Mouse (Mus musculus) liver, embryonic 16.5 days (tissue): ENCODE measurements around the gene Sdk1. TPM values are rescaled to one million over a fixed set of nuclear protein-coding genes. Genes with fewer than 3 reads are reported as not detected.

Experiments
- ATAC-seq: fragments of 200-750 bp; cut with Nextera tagmentation; 2 replicates; pipeline ENCODE4 v1.8.0; 2017; ENCODE audit warnings: low read depth, mild to moderate bottlenecking, moderate number of reproducible peaks, moderate library complexity
- H3K27ac ChIP-seq: fragments of 300-500 bp; sonication (generic); 2 replicates; pipeline ENCODE4 v1.5.1; 2014; ENCODE audit warnings: mild to moderate bottlenecking, low read length
- H3K27me3 ChIP-seq: fragments of 300-500 bp; sonication (generic); 2 replicates; pipeline ENCODE4 v1.6.1; 2014; ENCODE audit warnings: low read depth, low read length, mixed read lengths; ENCODE audit not compliant: control insufficient read depth, insufficient read depth
- H3K36me3 ChIP-seq: fragments of 300-500 bp; sonication (generic); 2 replicates; pipeline ENCODE4 v1.6.1; 2014; ENCODE audit warnings: mild to moderate bottlenecking; ENCODE audit not compliant: control insufficient read depth, insufficient read depth
- H3K4me1 ChIP-seq: fragments of 300-500 bp; sonication (generic); 2 replicates; pipeline ENCODE4 v1.6.1; 2014; ENCODE audit warnings: low read depth, low read length, mixed read lengths; ENCODE audit not compliant: control insufficient read depth
- H3K4me2 ChIP-seq: fragments of 300-500 bp; sonication (generic); 2 replicates; pipeline ENCODE4 v1.6.1; 2014; ENCODE audit warnings: low read depth, low read length, mixed read lengths
- H3K4me3 ChIP-seq: fragments of 300-500 bp; sonication (generic); 2 replicates; pipeline ENCODE4 v1.5.1; 2014; ENCODE audit warnings: low read depth, mild to moderate bottlenecking, low read length
- H3K9ac ChIP-seq: fragments of 300-500 bp; sonication (generic); 2 replicates; pipeline ENCODE4 v1.6.1; 2014; ENCODE audit warnings: low read depth, low read length
- H3K9me3 ChIP-seq: fragments of 300-500 bp; sonication (generic); replicated peaks from 2 replicates; pipeline ENCODE4 v1.6.1; 2016; ENCODE audit warnings: low read length; ENCODE audit not compliant: control insufficient read depth
- WGBS: fragments of 180-500 bp; shearing (Covaris S2); extraction: QIAGEN DNeasy Blood & Tissue Kit; methylation state at CpG from one replicate; pipeline ENCODE4 v1.1.7; 2014; ENCODE audit not compliant: insufficient replicate concordance; 5-methylcytosine and 5-hydroxymethylcytosine counted together
- polyA plus RNA-seq: library from polyadenylated mRNA; unstranded; fragments of >200 nt; fragmentation: Nextera tagmentation; extraction: Ambion mirVana; gene quantifications from 2 replicates; pipeline ENCODE4 v1.2.1, GENCODE M21; 2015

Sdk1 gene
- polyA plus RNA-seq, 1 experiment from 2014 or later = 0.22 TPM

GRCm38 (mm10) chr5:141553444-141553843 lies 312.2 kb downstream of the Sdk1 start:
- H3K4me1 ChIP-seq = no peaks in the 10 kb centered on the region
- no peak overlapping the region for H3K9ac ChIP-seq
- no peak overlapping the region for H3K4me2 ChIP-seq
- ATAC-seq = no peak
- H3K36me3 ChIP-seq = no peaks in the 10 kb centered on the region
- no peaks in the 10 kb centered on the region for H3K27me3 ChIP-seq
- no peak overlapping the region for H3K4me3 ChIP-seq
- H3K27ac ChIP-seq = no peak overlapping the region
- 65% methylated on average over 9 of the region's 9 CpGs for WGBS
- H3K9me3 ChIP-seq = no peaks in the 10 kb centered on the region; the same call in 1 of the 2 replicates

- H3K9ac ChIP-seq = no peak overlapping the region
- no peaks in the 10 kb centered on the region for H3K9me3 ChIP-seq
- H3K27ac ChIP-seq = no peak overlapping the region
- no peaks in the 10 kb centered on the region for H3K36me3 ChIP-seq
- 70% methylated on average over 4 of the region's 4 CpGs for WGBS
- H3K4me2 ChIP-seq = no peak overlapping the region
- no peaks in the 10 kb centered on the region for H3K27me3 ChIP-seq
- ATAC-seq = no peak
- no peaks in the 10 kb centered on the region for H3K4me1 ChIP-seq
- no peak overlapping the region for H3K4me3 ChIP-seq
Observed at GRCm38 (mm10) chr5:141558731-141559130, 317.4 kb downstream of the Sdk1 start.

- Histone ChIP-seq H3K9ac (no peak overlapping the region), H3K4me2 (no peak overlapping the region), H3K4me3 (no peak overlapping the region), H3K27ac (no peak overlapping the region), H3K4me1 (no peaks in the 10 kb centered on the region), H3K36me3 (no peaks in the 10 kb centered on the region), H3K27me3 (no peaks in the 10 kb centered on the region), H3K9me3 (no peaks in the 10 kb centered on the region)
- WGBS = 57% methylated on average over 5 of the region's 5 CpGs
- ATAC-seq = no peak
Observed at GRCm38 (mm10) chr5:141560325-141560724, 319.0 kb downstream of the Sdk1 start.

DNA sequence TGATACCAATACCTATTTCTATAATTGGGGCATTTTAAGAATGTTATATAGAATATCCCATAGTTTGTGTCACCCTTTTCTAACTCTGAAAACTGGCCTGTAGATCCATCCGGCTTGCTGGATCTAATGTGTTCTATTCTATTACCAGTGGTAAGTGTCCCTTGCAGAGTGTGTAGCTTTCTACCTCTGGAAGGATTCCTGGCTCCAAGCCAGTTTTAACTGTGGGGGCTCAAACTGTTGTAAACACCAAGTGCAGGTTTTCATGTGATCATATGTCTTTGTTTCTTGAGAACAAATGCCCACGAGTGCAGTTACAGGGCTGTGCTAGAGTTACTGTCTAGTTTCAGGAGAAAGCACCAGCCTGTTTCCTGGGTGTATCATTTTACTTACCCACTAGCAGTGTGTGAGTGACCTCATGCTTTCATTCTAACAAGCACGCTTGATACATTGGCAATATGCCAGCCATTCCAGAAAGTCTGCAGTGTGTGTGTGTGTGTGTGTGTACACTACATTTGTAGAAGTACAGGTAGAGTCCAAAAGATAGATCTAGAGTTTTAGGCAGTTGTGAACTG lies 320.8 kb downstream of the Sdk1 start:
- Histone ChIP-seq H3K36me3 (no peaks in the 10 kb centered on the region), H3K27ac (no peak overlapping the region), H3K9ac (no peak overlapping the region), H3K4me1 (no peaks in the 10 kb centered on the region), H3K27me3 (no peaks in the 10 kb centered on the region), H3K9me3 (no peaks in the 10 kb centered on the region), H3K4me3 (no peak overlapping the region), H3K4me2 (no peak overlapping the region)
- WGBS = 52% methylated on average over 3 of the region's 3 CpGs
- ATAC-seq = no peak

DNA sequence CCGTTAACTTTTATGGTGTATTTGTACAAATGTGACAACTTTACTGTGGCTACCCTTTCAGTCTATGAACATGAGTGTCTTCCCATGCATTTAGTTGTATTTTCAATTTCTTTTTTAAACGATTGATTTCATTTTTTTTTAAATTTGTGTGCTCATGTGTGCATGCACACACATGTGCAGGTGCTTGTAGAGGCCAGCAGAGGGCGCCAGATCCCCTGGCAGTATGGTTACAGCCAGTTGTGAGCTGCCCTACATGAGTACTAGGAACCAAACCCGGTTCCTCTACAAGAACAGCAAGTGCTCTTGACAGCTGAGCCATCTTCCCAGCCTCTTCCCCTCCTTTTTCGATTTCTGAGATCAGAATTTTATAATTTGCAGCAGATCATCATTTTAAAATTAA lies 322.9 kb downstream of the Sdk1 start:
- Histone ChIP-seq H3K9me3 (no peaks in the 10 kb centered on the region), H3K4me3 (no peak overlapping the region), H3K4me1 (no peaks in the 10 kb centered on the region), H3K4me2 (no peak overlapping the region), H3K27me3 (no peaks in the 10 kb centered on the region), H3K36me3 (no peaks in the 10 kb centered on the region), H3K9ac (no peak overlapping the region), H3K27ac (no peak overlapping the region)
- no peak for ATAC-seq
- WGBS = 49% methylated on average over 5 of the region's 5 CpGs

GRCm38 (mm10) chr5:141568106-141568505 lies 326.8 kb downstream of the Sdk1 start:
- H3K4me2 ChIP-seq = no peak overlapping the region
- H3K27ac ChIP-seq = no peak overlapping the region
- no peak for ATAC-seq
- H3K27me3 ChIP-seq = no peaks in the 10 kb centered on the region
- H3K4me1 ChIP-seq = no peaks in the 10 kb centered on the region
- no peaks in the 10 kb centered on the region for H3K36me3 ChIP-seq
- WGBS = 52% methylated on average over 2 of the region's 2 CpGs
- no peaks in the 10 kb centered on the region for H3K9me3 ChIP-seq
- no peak overlapping the region for H3K4me3 ChIP-seq
- H3K9ac ChIP-seq = no peak overlapping the region

DNA sequence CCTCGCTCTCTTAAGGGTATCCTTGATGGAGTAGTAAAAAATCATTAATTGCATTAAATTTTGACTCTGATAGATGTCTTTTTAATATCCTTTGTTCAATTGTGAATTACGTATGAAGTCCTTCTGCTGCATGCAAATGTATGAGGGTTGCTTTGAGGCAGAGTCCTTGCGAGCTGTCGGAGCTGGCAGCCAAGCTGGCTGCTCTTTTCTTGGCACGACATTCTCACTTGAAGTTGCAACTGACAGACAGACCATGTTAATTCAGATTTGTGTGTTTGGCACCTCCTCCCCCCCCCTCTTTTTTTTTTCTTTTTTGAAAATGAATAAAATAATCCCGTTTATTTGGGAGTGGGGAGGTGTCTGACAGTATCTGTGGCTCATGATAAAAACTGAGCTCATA lies 329.2 kb downstream of the Sdk1 start:
- no peaks in the 10 kb centered on the region for H3K36me3 ChIP-seq
- H3K4me2 ChIP-seq = no peak overlapping the region
- H3K4me1 ChIP-seq = no peaks in the 10 kb centered on the region
- H3K4me3 ChIP-seq = no peak overlapping the region
- H3K9me3 ChIP-seq = no peaks in the 10 kb centered on the region
- WGBS = 61% methylated on average over 6 of the region's 6 CpGs
- H3K27ac ChIP-seq = no peak overlapping the region
- ATAC-seq = no peak
- H3K27me3 ChIP-seq = no peaks in the 10 kb centered on the region
- no peak overlapping the region for H3K9ac ChIP-seq

DNA sequence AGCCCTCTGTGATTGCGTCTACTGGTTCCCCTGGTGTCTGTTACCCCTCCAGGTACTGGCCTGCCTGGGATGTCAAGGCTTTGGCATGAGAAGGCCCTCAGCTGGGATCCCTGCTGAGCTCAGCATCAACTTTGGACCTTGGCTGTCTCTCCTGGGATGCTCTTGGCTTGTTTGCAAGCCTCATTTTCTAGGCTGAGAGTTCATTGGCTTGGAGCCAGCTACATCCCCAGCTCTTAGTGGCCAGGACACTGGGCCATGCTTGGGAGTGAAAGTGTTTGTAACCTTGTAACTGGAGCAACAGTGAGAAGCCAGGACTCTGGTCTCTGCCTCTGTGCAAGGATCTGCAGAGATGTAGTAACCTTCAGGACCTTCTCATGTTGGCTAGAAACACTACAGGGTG lies 333.0 kb downstream of the Sdk1 start:
- 37% methylated on average over 1 of the region's 1 CpGs for whole genome bisulfite sequencing
- H3K9me3 ChIP-seq = no peaks in the 10 kb centered on the region
- no peak overlapping the region for H3K4me2 ChIP-seq
- H3K4me1 ChIP-seq = no peaks in the 10 kb centered on the region
- 0 out of 2 replicates have a peak, but pooled peaks have one; percentile 21 for ATAC-seq
- H3K36me3 ChIP-seq = no peaks in the 10 kb centered on the region
- no peak overlapping the region for H3K27ac ChIP-seq
- H3K4me3 ChIP-seq = no peak overlapping the region
- no peak overlapping the region for H3K9ac ChIP-seq
- H3K27me3 ChIP-seq = no peaks in the 10 kb centered on the region

- H3K27me3 ChIP-seq = no peaks in the 10 kb centered on the region
- no peak overlapping the region for H3K9ac ChIP-seq
- ATAC-seq = no peak
- 72% methylated on average over 5 of the region's 5 CpGs for WGBS
- H3K4me3 ChIP-seq = no peak overlapping the region
- H3K4me1 ChIP-seq = no peaks in the 10 kb centered on the region
- no peaks in the 10 kb centered on the region for H3K36me3 ChIP-seq
- H3K9me3 ChIP-seq = no peaks in the 10 kb centered on the region
- no peak overlapping the region for H3K27ac ChIP-seq
- no peak overlapping the region for H3K4me2 ChIP-seq
Observed at GRCm38 (mm10) chr5:141591246-141591645, 350.0 kb downstream of the Sdk1 start.
